Mouse (Mus musculus): Measurements from ENCODE around the gene Srsf6. TPM values are rescaled to one million over a fixed set of nuclear protein-coding genes. Genes with fewer than 3 reads are reported as not detected.

Srsf6 gene
- total RNA-seq, 4 experiments from 2014 or later, result 29.8 to 41.1 (median 32.9) TPM

GRCm38 (mm10) chr2:162984381-162984780, 53.1 kb downstream of the Srsf6 start:
- DNase-seq (ENCODE audit: low spot score in 2 of 2), result no peak

- no peak for DNase-seq (ENCODE audit: low spot score in 2 of 2)
Measured at GRCm38 (mm10) chr2:162985923-162986322, 54.6 kb downstream of the Srsf6 start.

Other genes starting within 250 kb of the Srsf6 start
- not detected for gene L3mbtl1, start 11.9 kb downstream of the Srsf6 start, total RNA-seq (2022)
- not detected for gene Sgk2, start 55.8 kb downstream of the Srsf6 start, total RNA-seq (2022)
- 10 to 100 TPM; 16.3 to 17.8 (median 17.7) TPM for gene Ift52, start 85.8 kb downstream of the Srsf6 start, total RNA-seq (2022)
- gene Mybl2, start 123.2 kb downstream of the Srsf6 start, total RNA-seq (2022), result under 1 TPM in 3 of 4 experiments, not detected in 1; 0.27 to 0.53 (median 0.48) TPM
- not detected for gene Gtsf1l, start 156.3 kb downstream of the Srsf6 start, total RNA-seq (2022)